Mouse (Mus musculus): ENCODE data around the gene Rangrf.
"Not testable (repeated sequence)": the region's sequence is repeated elsewhere in the genome, so short reads cannot be mapped to it uniquely, and the experiment has no call there.

Gene Rangrf

DNA sequence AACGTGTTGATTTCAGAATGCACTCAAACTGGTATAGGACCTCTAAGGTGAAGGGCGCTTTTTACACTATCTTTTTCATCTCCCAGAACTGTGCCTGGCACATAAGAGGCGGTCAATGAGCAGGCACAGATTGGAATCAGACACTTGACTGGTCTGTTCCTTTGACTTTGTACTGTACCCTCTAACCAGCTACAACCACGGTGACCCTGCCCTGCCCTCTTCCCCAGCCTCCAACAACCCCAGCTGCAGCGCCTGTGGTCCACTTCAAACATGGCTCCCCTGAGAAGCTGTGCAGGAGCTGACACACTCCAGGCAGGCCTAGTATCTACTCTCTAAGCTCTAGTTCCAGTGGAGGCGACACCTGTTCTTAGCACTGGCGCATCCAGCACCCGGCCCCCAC, 32.3 kb downstream of the Rangrf start:
- DNase-seq = no peak

DNA sequence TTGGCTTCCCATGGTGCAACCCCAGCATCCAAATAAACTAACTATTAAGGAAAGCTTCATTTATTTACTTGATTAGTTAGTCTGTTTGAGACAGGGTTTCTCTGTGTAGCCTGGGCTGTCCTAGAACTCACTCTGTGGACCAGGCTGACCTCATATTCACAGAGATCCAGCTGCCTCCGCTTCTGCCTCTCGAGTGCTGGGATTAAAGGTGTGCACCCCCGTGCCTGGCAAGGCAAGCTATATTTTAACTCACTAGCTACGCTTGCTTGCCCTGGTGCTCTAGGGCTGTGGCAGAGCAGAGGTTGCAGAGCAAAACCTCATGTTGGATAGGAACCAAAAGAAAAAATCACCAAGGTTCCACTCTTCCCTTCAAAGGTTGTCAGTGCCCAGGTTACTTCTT, 34.5 kb downstream of the Rangrf start:
- no peak for DNase-seq

DNA sequence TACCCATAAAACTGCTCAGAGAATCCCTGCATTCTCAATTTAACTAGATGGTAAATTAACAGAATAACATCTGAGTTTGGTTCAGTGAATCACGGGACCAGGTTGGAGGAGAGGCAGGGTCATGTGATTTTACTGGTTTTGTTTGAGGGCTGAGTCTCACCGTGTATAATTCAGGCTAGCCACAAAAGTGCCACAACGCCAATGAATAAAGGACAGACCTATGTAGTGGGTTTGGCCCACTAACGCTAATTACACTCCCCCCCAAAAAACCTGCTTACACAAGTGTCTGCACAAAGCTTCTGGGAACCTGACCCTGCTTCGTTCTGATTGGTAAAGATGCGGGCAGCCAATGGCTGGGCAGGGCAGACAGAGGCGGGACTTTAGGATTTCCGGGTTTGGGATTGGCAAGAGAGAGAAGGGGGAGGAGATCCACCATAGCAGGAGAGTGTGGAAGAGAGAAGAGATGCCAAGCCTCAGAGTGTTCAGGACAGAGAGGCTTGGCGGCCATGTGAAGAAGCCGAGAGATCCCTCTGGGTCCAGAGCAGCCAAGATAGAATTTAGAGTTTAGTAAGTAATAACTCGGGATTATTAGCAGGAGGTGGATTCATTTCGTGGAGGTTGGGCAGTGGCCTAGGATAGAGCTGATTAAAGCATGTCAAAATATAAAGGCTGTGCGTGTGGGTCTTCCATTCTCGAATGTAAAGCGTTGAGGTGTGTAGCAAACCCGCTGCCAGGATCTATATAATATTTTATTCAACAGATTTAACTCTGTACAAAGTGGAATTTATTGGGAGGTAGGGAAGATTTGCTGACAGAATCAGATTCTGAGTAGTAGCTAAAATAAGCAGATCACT, 35.3 kb downstream of the Rangrf start:
- DNase-seq = peak; percentile 80 to 83

DNA sequence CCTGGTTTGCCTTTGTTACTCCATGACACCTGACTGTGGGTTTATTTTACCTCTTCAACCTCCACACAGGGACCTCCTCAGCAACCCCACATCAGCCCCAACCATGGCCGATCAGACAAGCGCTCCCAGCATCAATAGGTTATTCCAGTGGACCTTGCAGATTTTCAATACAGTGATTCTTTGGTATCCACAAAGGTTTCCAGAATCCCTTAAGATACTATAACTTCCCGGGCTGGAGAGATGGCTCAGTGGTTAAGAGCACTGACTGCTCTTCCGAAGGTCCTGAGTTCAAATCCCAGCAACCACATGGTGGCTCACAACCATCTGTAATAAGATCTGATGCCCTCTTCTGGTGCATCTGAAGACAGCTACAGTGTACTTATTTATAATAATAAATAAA, 38.0 kb downstream of the Rangrf start:
- not testable (repeated sequence) for DNase-seq

DNA sequence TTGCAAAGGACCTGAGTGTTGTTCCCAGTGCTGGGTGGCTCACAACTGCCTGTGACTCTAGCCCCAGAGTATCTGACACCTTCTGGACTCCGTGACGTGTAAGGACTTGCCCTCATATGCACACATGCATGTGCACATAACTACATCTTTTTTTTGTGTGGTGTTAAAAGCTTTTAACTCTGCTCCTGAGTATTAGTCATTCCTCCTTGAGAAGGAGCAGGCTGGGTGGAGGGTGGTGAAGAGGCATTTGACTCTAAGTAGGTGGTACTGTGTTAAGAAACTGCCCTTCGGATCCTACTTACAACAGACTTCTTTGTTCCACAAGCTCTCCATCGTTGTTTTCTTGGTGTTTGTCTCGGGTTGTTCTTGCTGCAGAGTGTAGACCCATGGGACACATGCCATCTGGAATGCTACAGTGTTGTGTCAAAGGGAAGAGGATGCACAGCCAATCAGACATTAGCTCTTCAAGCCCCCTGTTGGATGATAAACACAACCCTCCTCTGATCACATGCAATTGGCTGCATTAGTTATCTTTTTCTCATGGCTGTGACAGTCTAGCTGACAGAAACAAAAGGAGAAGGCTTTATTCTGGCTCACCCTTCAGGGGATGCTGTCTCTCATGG, 41.0 kb downstream of the Rangrf start:
- no peak for DNase-seq

DNA sequence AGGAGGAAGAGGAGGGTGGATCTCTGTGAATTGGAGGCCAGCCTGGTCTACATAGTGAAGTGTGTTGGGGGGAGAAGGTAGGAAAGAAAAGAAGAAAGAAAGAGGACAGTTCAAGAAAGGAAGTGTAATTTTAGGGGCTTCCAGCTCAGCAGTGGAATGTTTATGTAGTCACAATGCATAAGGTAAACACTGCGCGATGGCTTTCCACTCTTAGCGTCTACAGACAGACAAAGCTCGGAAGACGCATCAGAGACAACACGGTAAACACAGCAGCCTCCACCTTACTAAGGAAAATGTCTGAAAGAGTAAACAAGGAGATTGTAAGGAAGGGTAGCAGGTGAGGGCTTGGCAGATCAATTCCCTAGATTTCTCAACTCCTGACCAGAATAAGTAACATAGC, 45.0 kb downstream of the Rangrf start:
- no peak for DNase-seq

DNA sequence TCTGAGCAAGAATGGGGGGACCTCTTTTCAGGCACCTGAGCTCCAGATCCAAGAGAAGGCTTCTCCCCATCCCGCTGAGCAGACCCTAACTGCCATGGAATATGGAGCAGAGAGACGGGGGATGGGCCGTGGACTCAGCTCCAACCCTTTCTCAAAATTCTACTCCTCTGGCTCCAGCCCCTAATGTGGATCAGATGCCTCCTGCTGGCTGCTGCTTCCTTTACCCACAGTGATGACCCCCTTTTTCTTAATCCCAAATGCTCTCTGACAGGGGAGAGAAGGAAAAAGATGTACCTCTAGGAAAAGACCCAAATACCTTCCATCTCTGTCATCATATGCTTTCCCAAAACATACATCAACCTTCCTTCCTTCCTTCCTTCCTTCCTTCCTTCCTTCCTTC, 48.0 kb downstream of the Rangrf start, which contains the start of gene Odf4:
Odf4 (minus strand) TSS at position 101 of the 400 bp plus-strand sequence.
- no peak for DNase-seq

DNA sequence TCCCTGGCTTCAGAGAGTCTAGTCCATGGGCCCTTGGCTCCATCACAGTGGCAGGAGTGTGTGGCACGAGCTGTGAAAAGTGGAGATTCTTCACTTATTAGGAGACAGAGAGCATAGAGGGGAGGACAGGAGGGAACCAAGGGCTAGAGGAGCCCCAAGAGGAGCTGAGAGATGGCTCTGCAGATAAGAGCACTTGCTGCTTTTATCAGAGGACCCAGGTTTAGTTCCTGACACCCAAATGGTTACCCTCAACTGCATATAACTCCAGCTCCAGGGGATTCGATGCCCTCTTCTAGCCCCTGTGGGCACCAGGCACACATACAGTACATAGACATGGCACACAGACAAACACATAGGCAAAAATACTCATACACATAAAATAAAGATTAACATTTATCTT, 50.2 kb downstream of the Rangrf start:
- no peak for DNase-seq

DNA sequence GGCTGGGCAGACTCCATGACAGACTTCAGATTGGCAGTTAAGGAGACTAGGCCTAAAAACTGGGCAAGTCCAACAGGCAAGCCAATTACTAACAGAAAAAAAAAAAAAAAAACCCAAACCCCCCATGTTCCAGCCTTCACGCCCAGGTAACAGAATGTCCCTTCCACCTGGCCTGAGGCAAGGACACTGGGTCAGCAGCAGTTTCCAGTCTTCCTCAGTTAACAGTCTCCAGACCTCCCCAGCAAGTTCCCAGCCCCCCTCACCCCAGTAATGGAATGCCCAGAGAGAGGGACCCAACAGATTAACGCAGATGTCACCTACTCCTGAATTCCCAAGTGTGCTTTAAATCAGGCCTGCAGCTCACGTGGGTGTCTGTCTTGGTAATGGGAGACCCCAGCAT, 51.8 kb downstream of the Rangrf start:
- DNase-seq = no peak
